Mouse (Mus musculus) CH12.LX (cell line): ENCODE data around the gene Mrtfa. TPM values are rescaled to one million over a fixed set of nuclear protein-coding genes. Genes with fewer than 3 reads are reported as not detected.

ENCODE experiments used
- DNase-seq: peaks from one replicate; pipeline ENCODE4 v3.0.0-alpha.2; 2013; ENCODE audit errors: extremely low read depth
- H3K27ac ChIP-seq: 2 replicates; pipeline ENCODE4 v1.5.1; 2012; ENCODE audit warnings: low read depth, mild to moderate bottlenecking, control low read depth, moderate library complexity; ENCODE audit not compliant: insufficient read depth
- H3K27me3 ChIP-seq: replicated peaks from 2 replicates; pipeline ENCODE3; 2012; ENCODE audit warnings: inconsistent platforms
- H3K36me3 ChIP-seq, 2 experiments: replicated peaks in 1 of 2; 2 replicates each; pipeline versions ENCODE3 to v1.6.1; 2012; ENCODE audit warnings: inconsistent platforms in 1 of 2, low read length in 1 of 2, mild to moderate bottlenecking in 1 of 2, mixed read lengths in 1 of 2, moderate library complexity in 1 of 2; ENCODE audit not compliant: control insufficient read depth in 1 of 2, insufficient read depth in 1 of 2
- H3K4me1 ChIP-seq, 2 experiments: 2 replicates each; pipeline ENCODE4 v1.6.1; 2012; ENCODE audit warnings: inconsistent platforms in 1 of 2, moderate library complexity in 1 of 2; ENCODE audit not compliant: insufficient read depth in 2 of 2, control insufficient read depth in 1 of 2
- H3K4me2 ChIP-seq: 2 replicates; pipeline ENCODE4 v1.6.1; 2012; ENCODE audit warnings: low read depth, mild to moderate bottlenecking, control low read depth; ENCODE audit not compliant: poor library complexity, insufficient read depth, severe bottlenecking
- H3K4me3 ChIP-seq, 3 experiments: fragments of 150-350 bp in 1 of 3; sonication (generic) in 1 of 3; replicated peaks in 1 of 3; 2 replicates each; pipeline versions ENCODE3 to v1.5.1; 2011 to 2012; ENCODE audit warnings: low read depth in 2 of 3, low read length in 2 of 3, mild to moderate bottlenecking in 2 of 3, moderate library complexity in 2 of 3, control low read depth in 1 of 3, improper control_type of control experiment in 1 of 3, inconsistent platforms in 1 of 3, mixed read lengths in 1 of 3; ENCODE audit not compliant: poor library complexity in 1 of 3
- H3K79me2 ChIP-seq: replicated peaks from 2 replicates; pipeline ENCODE4 v1.6.1; 2012; ENCODE audit warnings: mild to moderate bottlenecking, moderate library complexity; ENCODE audit not compliant: control insufficient read depth, poor library complexity, insufficient read depth, severe bottlenecking; ENCODE audit errors: extremely low read depth
- H3K9ac ChIP-seq: 2 replicates; pipeline ENCODE4 v1.6.1; 2012; ENCODE audit warnings: low read depth, mild to moderate bottlenecking, control low read depth, moderate library complexity; ENCODE audit not compliant: insufficient read depth
- H3K9me3 ChIP-seq: replicated peaks from 2 replicates; pipeline ENCODE3; 2012; ENCODE audit warnings: low read length, inconsistent platforms, mixed read lengths
- BHLHE40 ChIP-seq: IDR thresholded peaks from 2 replicates; pipeline ENCODE4 v1.6.1; 2011; ENCODE audit warnings: mild to moderate bottlenecking, low read depth, low read length, improper control_type of control experiment
- CHD1 ChIP-seq: IDR thresholded peaks from 2 replicates; pipeline ENCODE4 v1.6.1; 2012; ENCODE audit warnings: low read depth, low read length, improper control_type of control experiment, inconsistent platforms
- CHD2 ChIP-seq: IDR thresholded peaks from 2 replicates; pipeline ENCODE4 v1.6.1; 2011; ENCODE audit warnings: low read length, improper control_type of control experiment
- CTCF ChIP-seq, 2 experiments: IDR thresholded peaks in 1 of 2; conservative IDR thresholded peaks in 1 of 2; 2 replicates each; pipeline ENCODE4 v1.5.1; 2011 to 2012; ENCODE audit warnings: low read depth in 2 of 2, low read length in 2 of 2, improper control_type of control experiment in 1 of 2, inconsistent platforms in 1 of 2, mild to moderate bottlenecking in 1 of 2, moderate library complexity in 1 of 2
- E2F4 ChIP-seq: IDR thresholded peaks from 2 replicates; pipeline ENCODE4 v1.6.1; 2011; ENCODE audit warnings: low read depth, low read length, improper control_type of control experiment; ENCODE audit not compliant: insufficient replicate concordance
- ELF1 ChIP-seq: IDR thresholded peaks from 2 replicates; pipeline ENCODE4 v1.6.1; 2014; ENCODE audit warnings: low read depth, mild to moderate bottlenecking, inconsistent platforms, low read length, improper control_type of control experiment
- EP300 ChIP-seq: IDR thresholded peaks from 2 replicates; pipeline ENCODE4 v1.6.1; 2011; ENCODE audit warnings: low read length, improper control_type of control experiment
- KAT2A ChIP-seq: IDR thresholded peaks from 2 replicates; pipeline ENCODE4 v1.6.1; 2012; ENCODE audit warnings: low read length, improper control_type of control experiment, inconsistent platforms; ENCODE audit not compliant: insufficient replicate concordance
- MAX ChIP-seq: IDR thresholded peaks from 2 replicates; pipeline ENCODE4 v1.6.1; 2011; ENCODE audit warnings: low read length, improper control_type of control experiment
- MEF2A ChIP-seq: IDR thresholded peaks from 2 replicates; pipeline ENCODE4 v1.6.1; 2014; ENCODE audit warnings: low read depth, mild to moderate bottlenecking, inconsistent platforms, low read length, improper control_type of control experiment, borderline replicate concordance
- MYC ChIP-seq: IDR thresholded peaks from 2 replicates; pipeline ENCODE4 v1.6.1; 2011; ENCODE audit warnings: low read depth, mild to moderate bottlenecking, improper control_type of control experiment, low read length
- NELFE ChIP-seq: IDR thresholded peaks from 2 replicates; pipeline ENCODE4 v1.6.1; 2011; ENCODE audit warnings: low read depth, low read length, improper control_type of control experiment
- POLR2AphosphoS2 ChIP-seq: IDR thresholded peaks from 2 replicates; pipeline ENCODE4 v1.6.1; 2011; ENCODE audit warnings: low read depth, low read length, improper control_type of control experiment
- RAD21 ChIP-seq: IDR thresholded peaks from 2 replicates; pipeline ENCODE4 v1.6.1; 2011; ENCODE audit warnings: low read depth, mild to moderate bottlenecking, low read length, improper control_type of control experiment, moderate library complexity
- RCOR1 ChIP-seq: conservative IDR thresholded peaks from 2 replicates; pipeline ENCODE4 v1.6.1; 2012; ENCODE audit warnings: low read depth, mild to moderate bottlenecking, inconsistent platforms, low read length, improper control_type of control experiment
- SIN3A ChIP-seq: IDR thresholded peaks from 2 replicates; pipeline ENCODE4 v1.6.1; 2012; ENCODE audit warnings: low read length, improper control_type of control experiment, inconsistent platforms
- SMC3 ChIP-seq: IDR thresholded peaks from 2 replicates; pipeline ENCODE4 v1.6.1; 2011; ENCODE audit warnings: low read depth, low read length, improper control_type of control experiment
- TBP ChIP-seq: conservative IDR thresholded peaks from 2 replicates; pipeline ENCODE4 v1.6.1; 2011; ENCODE audit warnings: low read depth, low read length, improper control_type of control experiment
- TCF12 ChIP-seq: IDR thresholded peaks from 2 replicates; pipeline ENCODE4 v1.6.1; 2014; ENCODE audit warnings: low read depth, mild to moderate bottlenecking, inconsistent platforms, low read length, improper control_type of control experiment
- UBTF ChIP-seq: IDR thresholded peaks from 2 replicates; pipeline ENCODE4 v1.6.1; 2012; ENCODE audit warnings: low read depth, mild to moderate bottlenecking, inconsistent platforms, low read length, improper control_type of control experiment, moderate library complexity
- USF2 ChIP-seq: conservative IDR thresholded peaks from 2 replicates; pipeline ENCODE4 v1.6.1; 2011; ENCODE audit warnings: low read depth, low read length, improper control_type of control experiment
- ZC3H11A ChIP-seq: IDR thresholded peaks from 2 replicates; pipeline ENCODE4 v1.6.1; 2012; ENCODE audit warnings: low read depth, mild to moderate bottlenecking, inconsistent platforms, low read length, improper control_type of control experiment
- ZMIZ1 ChIP-seq: IDR thresholded peaks from 2 replicates; pipeline ENCODE4 v1.6.1; 2012; ENCODE audit warnings: low read depth, mild to moderate bottlenecking, inconsistent platforms, low read length, improper control_type of control experiment
- ZNF384 ChIP-seq: IDR thresholded peaks from 2 replicates; pipeline ENCODE4 v1.6.1; 2012; ENCODE audit warnings: low read depth, low read length, improper control_type of control experiment, inconsistent platforms
- dilution Hi-C: fragments of 300-500 bp; cut with MboI; formaldehyde crosslinking; loops from 2 replicates; pipeline ENCODE4 v1.14.3; 2020; ENCODE audit warnings: low sequenced_read_pairs; ENCODE audit not compliant: extremely low pct_unique_long_range_greater_than_20kb, extremely low pct_ligation_motif_present
- in situ Hi-C: fragments of 300-500 bp; cut with MboI; formaldehyde crosslinking; loops from 3 replicates; pipeline ENCODE4 v1.14.3; 2019; ENCODE audit warnings: low sequenced_read_pairs, low pct_ligation_motif_present, low pct_unique_long_range_greater_than_20kb, mixed read lengths
- polyA plus RNA-seq: library from polyadenylated mRNA; unstranded; fragments of >175 nt; gene quantifications from 2 replicates; pipeline ENCODE4 v1.2.1, GENCODE M21; 2012; ENCODE audit warnings: low read depth; ENCODE audit not compliant: insufficient read length
- total RNA-seq, 2 experiments: library from RNA; depleted of rRNA; stranded (reverse); fragments of 300-350 nt in 1 of 2; fragments of >200 nt in 1 of 2; gene quantifications; 2 replicates each; pipeline ENCODE4 v1.2.3; 2012 to 2014

Gene Mrtfa
- total and polyA plus RNA-seq, 3 experiments = 4.6 to 23.2 (median 8.2) TPM

GRCm38 (mm10) chr15:81016488-81016887, 174.1 kb downstream of the Mrtfa start:
- Histone ChIP-seq H3K4me3 (no peak overlapping the region), H3K36me3 (peaks cover 77 to 96% of the 10 kb centered on the region in 2 experiments), H3K4me2 (no peak overlapping the region), H3K79me2 (no peaks in the 10 kb centered on the region), H3K9ac (no peak overlapping the region), H3K9me3 (no peaks in the 10 kb centered on the region), H3K4me1 (peaks cover 6 to 13% of the 10 kb centered on the region in 2 experiments), H3K27ac (no peak overlapping the region), H3K27me3 (no peaks in the 10 kb centered on the region)
- TF ChIP-seq UBTF (no peak), TBP (no peak), RAD21 (no peak), NELFE (no peak), TCF12 (no peak), CHD1 (no peak), RCOR1 (no peak), MAX (no peak), ZNF384 (no peak), CHD2 (no peak), CTCF (conservative IDR thresholded peaks at IDR 0.05 in 1 of 2, IDR thresholded peaks at IDR 0.05 in 1 of 2; ENCODE audit: low read depth in 2 of 2, low read length in 2 of 2) (no peak), MEF2A (no peak), ELF1 (no peak), BHLHE40 (no peak), ZC3H11A (no peak), ZMIZ1 (no peak), MYC (no peak)
- in situ Hi-C loops (no loop called here), dilution Hi-C loops (no loop called here)
- DNase-seq = no peak

- dilution Hi-C loops (no loop called here), in situ Hi-C loops (no loop called here)
- Histone ChIP-seq H3K27ac (no peak overlapping the region), H3K36me3 (peaks cover 86 to 99% of the 10 kb centered on the region in 2 experiments), H3K9ac (no peak overlapping the region), H3K79me2 (no peaks in the 10 kb centered on the region), H3K27me3 (no peaks in the 10 kb centered on the region), H3K4me1 (peaks cover 0 to under 1% of the 10 kb centered on the region in 2 experiments; a peak in 2 of 4 replicates), H3K4me2 (no peak overlapping the region), H3K9me3 (no peaks in the 10 kb centered on the region), H3K4me3 (no peak overlapping the region)
- TF ChIP-seq SIN3A (no peak), ZC3H11A (no peak), MAX (no peak), EP300 (no peak), RCOR1 (no peak), SMC3 (no peak), ZMIZ1 (no peak), MYC (no peak), KAT2A (no peak), E2F4 (no peak), UBTF (no peak), USF2 (no peak), POLR2AphosphoS2 (no peak)
- DNase-seq = no peak
Observed at GRCm38 (mm10) chr15:81015068-81015744, 175.4 kb downstream of the Mrtfa start.
